Mouse (Mus musculus): ENCODE measurements around the gene Abhd5.
"Not testable (repeated sequence)": the region's sequence is repeated elsewhere in the genome, so short reads cannot be mapped to it uniquely, and the experiment has no call there.

Abhd5 gene

DNA sequence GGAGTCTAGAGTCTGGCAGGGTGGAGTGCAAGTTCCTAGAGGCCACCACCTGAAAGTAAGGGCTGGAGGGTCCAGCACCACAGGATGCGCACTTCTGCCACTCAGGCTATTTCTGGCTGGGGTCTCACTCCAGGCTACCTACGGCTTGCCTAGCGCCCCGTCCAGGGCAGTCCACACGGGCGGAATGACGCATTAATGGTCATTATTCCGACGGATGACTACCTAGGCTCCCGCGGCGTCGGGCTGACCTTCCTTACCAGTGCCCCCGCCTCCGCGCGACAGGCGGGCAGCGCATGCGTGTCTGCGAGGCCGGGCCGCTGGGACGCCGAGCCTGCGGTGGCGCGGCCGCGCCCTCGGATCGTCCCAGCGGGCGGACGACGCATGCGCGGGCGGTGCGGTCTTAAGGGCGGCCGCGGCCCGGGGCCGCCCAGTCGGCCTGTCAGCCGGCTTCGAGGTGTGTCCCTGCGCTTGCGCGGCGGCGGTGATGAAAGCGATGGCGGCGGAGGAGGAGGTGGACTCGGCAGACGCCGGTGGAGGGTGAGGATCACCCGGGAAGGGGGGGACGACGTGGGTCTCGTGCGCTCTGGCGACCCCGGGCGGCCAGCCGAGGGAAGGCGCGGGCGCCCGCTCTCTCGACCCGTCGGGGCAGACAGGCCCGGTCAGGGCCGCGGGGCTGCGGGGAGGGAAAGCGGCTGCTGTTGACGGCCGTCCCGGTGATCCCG lies at the start of gene Abhd5:
Gene Abhd5 (plus strand): TSS at position 306 of the 722 bp plus-strand sequence.
- peak; percentile 90 for DNase-seq (ENCODE audit: extremely low spot score)

DNA sequence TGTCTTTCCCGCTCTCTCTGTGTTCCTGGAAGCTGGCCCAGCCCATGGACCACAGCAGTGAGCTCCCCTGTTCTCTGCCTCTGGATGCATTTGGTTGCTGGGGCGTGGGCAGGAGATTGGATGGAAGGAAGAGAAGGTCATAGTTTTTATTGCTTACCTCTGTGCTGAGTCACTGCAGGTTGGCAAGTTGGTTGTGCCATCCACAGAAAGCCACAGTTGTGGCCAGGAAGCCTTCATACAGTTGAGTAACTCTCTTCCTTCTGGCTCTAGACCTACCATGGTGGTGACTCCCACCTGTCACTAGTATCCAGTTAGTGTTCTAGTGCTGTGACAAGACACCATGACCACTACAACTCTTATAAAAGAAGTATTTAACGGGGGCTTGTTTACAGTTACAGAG lies 46.1 kb upstream of the Abhd5 start:
- DNase-seq (ENCODE audit: extremely low spot score) = no peak

DNA sequence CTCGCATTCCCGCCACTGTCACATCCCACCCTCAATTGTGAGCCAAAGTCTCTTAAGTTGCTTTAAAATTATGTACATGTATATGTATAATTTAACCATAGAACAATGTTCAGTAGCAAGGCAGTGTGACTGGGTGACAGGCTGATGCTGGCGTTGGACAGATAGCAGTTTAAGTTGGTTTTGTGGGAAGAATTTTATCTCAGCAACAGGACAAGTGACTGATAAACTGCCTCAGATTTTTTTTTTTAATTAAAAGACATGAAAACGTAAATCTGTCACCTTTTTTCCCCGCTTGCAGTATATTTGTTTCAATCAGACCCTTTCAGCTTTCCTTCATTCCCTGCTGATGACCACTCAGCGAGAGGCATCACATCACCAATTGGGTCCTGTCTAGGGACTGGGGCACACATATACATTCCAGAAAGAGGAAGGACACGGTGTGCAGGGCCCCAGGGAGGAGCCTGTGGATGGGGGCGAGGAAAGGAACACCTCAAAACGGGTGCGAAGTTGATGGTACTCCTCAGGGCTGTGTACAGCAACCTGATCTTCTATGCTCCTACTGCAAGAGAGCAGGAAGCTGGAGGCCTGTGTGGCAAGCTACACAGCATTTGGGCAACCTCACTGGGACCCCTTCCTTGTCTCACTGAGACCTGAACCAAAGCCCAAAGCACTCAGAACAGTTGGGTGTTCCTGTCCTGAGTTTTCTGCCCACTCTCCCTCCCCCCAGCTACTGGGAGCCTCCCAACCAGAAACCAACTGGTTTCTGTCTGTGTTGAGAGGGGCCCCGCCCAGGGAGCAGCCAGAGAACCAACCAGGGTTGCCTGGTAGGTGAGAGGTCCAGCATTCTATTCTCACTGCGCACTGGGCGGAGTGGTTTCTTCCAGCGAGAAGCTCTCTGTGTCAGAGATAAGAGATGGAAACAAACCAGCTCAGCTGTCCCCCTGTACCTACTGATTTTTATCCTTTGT lies 42.1 kb upstream of the Abhd5 start:
- DNase-seq (ENCODE audit: extremely low spot score) = no peak

DNA sequence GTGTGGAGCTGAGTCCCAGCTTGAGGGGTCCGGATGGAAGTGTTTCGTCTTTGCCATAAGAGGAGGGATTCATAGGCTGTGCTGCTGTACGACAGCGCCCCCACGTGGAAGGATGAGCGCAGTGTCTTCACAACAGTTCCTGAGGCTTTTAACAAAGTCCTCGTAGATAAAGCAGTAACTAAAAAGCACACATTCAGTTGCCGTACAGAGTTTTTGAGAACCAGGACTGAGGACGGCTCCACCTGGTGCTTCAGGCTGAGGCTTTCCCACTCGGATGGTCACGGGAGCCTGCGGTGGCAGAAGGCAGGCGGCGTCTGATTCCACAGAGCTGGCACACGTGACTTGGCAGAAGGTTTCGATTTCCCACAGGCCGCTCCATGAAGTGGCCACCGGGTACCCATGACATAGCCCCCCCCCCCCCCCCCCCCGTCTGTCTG lies 40.8 kb upstream of the Abhd5 start:
- peak; percentile 87 for DNase-seq (ENCODE audit: extremely low spot score)

DNA sequence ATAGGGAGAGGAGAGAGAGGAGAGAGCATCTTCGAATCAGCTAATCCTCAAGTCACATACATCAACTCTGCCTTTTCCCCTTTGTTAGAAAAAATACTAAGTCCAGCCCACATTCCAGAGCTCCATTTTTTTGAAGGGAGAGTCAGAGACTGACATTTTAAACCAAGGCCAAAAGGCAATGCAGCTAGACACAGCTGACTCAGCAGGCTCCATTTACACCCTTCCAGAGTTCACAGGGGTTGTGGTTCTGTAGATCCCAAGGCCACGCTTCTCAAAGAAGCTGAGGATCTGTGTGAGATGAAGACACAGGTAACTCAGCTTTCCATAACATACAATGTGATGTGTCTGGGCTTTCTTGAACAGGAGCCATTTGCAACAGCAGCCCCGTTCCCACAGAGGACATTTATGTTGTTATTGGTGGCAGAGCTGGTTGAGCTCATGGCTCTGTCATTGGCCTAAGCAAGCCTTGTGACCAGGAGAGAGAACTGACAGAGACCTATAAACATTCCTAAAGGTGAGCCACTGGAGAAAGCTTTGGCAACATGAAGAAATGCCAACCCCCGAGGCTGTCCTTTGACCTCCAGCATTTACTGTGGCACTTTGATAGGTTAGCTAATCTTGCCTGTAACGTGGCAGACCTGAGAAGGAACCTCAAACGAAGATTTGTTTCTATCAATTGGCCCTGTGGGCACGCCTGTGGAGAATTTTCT lies 40.2 kb upstream of the Abhd5 start:
- DNase-seq (ENCODE audit: extremely low spot score) = no peak

DNA sequence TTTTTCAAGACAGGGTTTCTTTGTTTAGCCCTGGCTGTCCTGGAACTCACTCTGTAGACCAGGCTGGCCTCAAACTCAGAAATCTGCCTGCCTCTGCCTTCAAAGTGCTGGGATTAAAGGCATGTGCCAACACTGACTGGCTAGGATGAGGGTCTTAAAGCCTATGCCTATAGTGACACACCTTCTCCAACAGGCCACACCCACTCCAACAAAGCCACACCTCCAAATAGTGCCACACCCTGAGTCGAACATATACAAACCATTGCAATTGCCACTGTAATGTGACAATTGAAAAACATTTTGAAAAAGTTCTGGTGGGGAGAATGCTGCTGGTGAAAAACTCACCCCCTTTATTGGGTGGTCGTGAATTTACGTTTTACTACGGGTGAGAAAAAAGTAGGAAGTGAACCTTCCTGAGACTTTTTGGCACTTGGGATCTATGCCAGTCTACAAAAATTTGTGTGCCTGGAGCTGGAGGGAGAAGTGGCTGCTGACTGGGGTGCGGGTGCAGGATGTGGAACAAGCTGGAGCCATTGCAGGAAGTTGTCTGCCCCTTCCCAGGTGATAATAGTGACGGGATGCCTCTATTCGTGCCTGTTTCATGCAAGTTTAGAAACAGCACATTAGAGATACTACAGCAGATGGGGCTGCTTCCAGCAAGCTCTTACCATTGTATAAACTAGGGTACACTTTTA lies 39.0 kb upstream of the Abhd5 start:
- DNase-seq (ENCODE audit: extremely low spot score) = no peak

DNA sequence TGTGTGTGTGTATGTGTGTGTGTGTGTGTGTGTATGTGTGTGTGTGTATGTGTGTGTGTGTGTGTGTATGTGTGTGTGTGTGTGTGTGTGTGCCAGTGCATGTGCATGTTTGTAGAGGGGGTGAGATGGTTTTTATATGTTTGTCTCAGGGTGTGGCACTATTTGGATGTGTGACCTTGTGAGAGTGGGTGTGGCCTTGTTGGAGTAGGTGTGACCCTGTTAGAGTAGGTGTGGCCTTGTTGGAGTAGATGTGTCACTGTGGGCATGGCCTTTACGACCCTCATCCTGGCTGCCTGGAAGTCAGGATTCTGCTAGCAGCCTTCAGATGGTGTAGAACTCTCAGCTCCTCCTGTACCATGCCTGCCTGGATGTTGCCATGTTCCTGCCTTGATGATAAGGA lies 38.3 kb upstream of the Abhd5 start:
- not testable (repeated sequence) for DNase-seq (ENCODE audit: extremely low spot score)

DNA sequence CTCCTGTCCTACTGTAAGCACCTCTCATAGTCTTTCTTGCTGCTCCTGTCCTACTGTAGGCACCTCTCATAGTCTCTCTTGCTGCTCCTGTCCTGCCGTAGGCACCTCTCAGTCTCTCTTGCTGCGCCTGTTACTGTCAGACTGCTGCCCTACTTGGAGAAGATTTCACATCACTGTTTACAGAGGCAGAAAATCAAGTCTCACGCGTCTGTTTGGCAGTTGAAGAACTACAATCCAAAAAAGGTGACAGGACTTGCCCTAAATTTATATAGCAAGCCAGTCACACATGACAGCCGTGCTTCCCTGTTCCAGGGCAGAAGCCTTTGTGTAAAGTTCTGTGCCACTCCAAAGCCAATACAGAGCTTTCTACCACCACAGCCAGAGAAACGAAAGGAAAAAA lies 37.0 kb upstream of the Abhd5 start:
- no peak for DNase-seq (ENCODE audit: extremely low spot score)

DNA sequence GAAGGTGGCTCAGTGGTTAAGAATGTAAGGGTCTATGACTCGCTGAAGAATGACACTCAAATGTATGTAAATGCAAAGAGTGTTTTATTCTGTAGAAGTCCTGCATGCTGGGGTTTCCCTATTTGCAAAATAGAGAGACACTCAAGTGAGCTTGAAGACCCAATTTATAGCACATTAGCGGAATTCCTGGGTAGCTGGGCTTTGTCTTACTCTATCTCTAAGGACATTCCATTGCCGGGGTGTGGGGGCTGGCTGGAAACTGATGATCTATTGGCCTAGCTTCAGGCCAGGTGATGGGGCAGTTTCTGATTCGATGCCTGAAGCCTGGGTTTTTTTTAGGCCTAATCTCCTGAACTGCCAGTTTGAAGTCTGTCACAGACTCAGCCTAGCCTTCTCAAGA lies 36.5 kb upstream of the Abhd5 start:
- DNase-seq (ENCODE audit: extremely low spot score) = no peak

DNA sequence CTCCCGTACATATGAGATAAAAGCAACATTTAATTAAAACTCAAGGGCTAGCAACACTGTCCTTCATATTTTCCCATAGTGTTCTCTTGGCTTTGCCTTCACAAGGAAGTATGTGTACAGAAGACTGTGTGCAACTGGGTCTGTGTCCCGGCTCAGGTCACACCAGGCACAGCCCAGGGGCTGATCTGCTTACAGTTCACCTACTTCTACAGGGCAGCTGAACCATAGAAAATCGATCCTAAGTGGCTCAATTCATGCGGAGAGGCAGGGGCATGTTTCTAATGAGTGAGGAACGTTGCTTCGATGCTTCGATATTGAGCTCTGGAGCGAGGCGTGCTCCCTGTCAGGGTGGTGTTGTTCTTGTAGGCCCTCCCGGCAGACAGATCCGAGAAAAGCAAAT lies 35.9 kb upstream of the Abhd5 start:
- DNase-seq (ENCODE audit: extremely low spot score) = no peak

DNA sequence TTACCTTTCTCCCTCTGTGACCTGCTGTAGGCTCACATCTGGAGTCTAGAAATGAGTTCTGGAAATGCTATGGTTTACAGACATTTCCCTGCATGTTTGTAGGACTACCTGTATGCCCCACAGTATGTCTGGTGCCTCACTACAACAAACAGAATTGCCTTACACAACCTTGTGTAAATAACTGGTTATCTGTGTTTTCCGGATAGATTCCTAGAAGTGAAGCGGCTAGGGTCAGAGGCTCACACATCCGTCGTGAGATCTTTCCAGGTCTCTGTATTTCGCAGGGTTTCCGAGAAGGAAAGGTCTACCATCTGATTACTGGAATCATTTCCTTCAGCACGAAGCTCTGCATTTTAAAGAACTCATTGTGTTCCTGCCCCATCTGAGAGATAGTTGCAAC lies 34.8 kb upstream of the Abhd5 start:
- no peak for DNase-seq (ENCODE audit: extremely low spot score)

DNA sequence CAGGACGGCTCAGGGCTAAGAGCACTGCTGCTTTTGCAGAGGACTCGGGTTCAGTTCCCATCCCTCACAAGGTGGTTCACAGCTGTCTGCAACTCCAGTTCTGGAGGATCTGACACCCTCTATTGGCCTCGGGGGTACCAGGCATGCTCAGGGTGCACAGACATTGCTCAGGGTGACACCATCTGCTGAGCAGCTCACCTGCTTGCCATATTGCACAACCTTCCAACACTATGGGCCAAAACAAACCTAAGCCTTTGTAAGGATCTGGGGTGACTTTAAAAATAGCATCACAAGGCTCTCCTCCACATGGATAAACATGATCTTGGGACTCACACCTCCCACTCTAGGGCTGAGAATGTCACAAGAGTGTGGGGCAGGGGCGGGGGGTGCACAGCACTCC lies 30.8 kb upstream of the Abhd5 start:
- no peak for DNase-seq (ENCODE audit: extremely low spot score)

DNA sequence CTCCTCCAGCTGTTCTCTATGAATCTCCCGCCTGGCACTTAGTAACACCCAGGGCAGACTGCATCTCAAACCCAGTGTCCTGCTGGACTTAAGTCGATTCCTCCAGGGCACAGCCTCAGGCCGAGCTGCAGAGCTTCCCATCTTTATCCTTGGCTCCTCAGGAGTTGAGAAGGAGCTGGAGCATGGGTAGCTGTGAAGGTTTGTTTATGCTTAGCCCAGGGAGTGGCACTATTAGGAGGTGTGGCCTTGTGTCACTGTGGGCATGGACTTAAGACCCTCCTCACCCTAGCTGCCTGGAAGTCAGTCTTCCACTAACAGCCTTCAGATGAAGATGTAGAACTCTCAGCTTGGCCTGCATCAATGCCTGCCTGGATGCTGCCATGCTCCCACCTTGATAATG lies 29.1 kb upstream of the Abhd5 start:
- DNase-seq (ENCODE audit: extremely low spot score) = no peak

DNA sequence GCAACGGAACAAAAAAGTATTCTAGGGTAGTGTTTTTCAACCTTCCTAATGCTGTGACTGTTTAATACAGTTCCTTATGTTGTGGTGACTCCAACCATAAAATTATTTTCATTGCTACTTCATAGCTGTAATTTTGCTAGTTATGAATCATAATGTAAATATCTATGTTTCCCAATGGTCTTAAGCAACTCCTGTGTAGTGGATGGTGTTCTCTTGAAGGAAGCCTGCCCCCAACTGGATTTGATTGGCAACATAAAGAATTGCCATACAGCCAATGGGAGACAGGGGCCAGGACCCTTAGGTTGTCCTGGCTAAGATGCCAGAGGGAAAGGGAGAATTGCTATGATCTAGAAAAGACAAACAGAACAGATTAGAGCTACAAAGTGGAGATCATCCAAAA lies 25.4 kb upstream of the Abhd5 start:
- no peak for DNase-seq (ENCODE audit: extremely low spot score)

DNA sequence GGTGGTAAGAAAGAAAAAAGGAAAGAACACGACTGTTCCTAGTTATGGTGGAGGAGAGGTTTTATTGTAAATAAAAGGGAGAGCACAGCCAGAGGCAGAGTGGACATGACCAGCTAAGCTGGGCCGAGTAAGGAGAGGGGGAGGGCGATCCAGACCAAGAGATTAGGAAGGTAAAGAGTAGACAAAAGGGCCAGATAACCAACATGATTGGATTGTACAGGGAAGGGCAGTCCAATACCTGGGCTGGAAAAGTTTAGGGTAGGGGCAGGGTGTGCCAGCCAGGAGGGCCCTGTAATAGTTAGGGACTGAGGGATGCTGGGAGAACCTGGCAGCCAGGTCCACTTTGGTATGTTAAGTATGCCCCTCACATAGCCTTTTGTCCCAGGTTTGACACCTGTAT lies 23.2 kb upstream of the Abhd5 start:
- no peak for DNase-seq (ENCODE audit: extremely low spot score)

DNA sequence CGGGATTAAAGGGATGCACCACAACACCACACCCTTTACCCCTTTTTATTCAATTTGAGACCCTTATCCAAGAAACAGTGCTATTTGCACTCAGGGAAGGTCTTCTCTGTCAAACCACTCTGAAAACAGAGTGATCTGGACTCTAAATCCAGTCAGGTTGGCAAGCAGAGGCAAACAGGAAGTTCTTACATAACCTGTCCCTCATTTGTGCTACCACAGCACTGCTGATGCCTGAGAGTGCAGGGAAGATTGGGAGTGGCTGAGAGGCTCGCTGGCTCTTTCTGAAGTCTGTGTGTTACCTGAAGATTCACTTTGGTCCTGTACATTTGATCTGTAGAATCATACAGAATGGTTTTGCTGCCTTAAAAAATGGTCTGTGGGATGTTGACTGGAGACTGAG lies 14.7 kb upstream of the Abhd5 start:
- DNase-seq (ENCODE audit: extremely low spot score) = no peak

DNA sequence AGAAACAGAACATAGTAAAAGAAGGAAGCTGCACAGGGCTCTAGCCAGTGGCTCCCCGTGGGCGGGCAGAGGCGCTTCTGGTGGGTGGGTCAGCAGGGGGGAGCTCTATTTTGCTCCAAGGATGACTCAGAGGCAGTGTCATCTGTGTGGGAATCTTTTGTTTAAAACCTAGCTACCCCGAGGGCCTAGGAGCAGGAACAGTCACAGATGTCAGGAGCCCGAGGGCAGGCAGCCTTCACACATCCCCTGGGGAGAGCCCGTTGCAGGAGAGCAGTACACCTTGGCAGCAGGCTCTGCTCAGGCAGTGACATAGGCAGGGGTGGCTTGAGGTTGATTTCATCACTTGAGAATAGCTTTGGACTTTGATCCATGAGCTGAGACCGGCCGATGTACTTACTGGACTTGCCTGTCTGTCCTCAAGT lies 13.9 kb upstream of the Abhd5 start:
- no peak for DNase-seq (ENCODE audit: extremely low spot score)

DNA sequence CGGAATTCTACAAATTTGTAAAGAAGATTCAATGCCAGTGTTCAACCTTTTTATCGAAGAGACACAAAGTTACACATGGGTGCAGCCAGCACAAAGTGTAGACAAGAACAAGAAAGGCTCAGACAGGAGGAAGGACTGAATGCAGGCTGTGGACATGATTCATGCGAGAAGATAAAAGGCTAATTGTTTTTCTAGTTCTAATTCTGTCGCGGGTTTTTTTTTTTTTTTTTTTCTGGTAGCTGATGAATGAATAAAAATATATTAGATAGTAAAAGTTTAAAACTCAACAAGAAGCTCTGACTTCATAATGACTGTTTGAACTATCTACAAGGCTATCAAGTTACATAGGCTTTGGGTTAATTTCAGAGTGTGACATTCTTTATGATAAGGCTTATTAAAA lies 11.4 kb upstream of the Abhd5 start:
- DNase-seq (ENCODE audit: extremely low spot score) = no peak

DNA sequence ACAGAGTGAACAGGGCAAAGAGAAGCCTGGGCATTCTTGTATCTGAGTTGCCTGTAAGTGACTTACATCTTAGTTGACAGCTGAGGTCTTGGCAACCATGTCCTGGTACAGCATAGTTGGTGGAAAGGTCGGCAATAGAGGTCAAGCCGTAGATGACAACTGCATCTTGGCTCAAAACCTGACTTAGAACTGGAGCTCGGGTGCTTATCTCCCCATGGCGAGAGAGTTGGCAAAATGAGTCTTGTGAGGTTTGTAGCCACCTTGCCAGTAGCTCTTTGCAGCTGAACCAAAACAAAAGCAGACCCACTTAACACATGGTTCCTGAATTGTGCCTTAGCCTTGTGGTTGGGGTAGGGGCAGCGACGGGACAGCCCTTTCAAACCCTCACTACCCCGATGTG lies 8.0 kb upstream of the Abhd5 start:
- no peak for DNase-seq (ENCODE audit: extremely low spot score)

DNA sequence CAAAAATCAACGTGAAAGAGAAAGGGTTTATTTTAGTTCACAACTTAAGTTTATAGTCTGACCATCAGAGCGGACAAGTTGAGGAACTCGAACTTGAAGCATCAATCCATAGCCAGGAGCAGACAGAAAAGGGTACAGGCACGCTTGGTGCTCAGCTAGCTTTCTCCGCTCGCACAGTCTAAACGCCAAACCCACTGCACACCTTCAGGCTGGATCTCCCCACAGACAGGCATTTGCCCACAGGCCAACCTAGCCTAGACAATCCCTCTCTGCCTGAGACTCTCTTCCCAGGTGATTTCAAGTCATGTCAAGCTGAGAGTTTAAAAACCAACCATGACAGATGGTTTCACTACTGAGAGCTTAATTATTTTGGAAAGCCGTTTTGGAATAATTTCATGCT lies 6.8 kb upstream of the Abhd5 start:
- DNase-seq (ENCODE audit: extremely low spot score) = no peak

DNA sequence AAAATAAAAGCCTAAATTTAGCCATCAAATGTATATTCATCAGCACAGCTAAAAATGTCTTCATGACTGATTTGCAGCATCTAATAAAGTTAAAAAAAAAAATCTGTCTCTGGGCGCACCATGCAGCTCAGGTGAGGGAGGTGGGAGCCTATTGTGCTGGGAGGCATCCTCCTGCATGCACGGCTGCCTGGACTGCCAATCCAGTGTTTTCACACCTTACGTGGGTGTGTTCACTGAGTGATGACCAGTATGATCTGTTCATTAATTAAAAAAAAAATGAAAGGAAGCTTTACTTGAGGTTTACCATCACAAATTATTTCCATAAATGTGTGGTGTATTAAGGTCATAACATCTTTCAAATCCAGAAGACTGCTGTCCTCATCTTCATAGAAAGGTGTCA lies 6.1 kb upstream of the Abhd5 start:
- DNase-seq (ENCODE audit: extremely low spot score) = no peak

DNA sequence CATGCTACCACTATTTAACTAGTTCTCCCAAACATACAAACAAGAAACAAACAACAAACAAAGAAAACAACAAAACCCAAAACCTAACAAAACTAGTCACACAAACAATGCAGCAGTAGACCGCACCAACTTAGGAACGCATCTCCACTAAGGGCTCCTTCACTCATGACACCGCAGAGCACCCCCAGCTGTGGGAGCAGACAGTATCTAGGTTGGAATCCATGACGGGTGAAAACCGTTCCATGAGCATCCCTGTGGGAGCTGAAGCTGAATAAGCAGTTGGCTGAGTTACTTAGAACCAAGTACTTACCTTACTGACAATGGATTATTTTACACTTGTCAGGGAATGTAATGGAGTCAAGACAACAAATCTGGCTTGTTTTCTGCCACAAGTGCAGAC lies 5.3 kb upstream of the Abhd5 start:
- DNase-seq (ENCODE audit: extremely low spot score) = no peak

Measured in embryo, embryonic 9.5 days (tissue).